ENCODE assay signal across 30 mouse cellular contexts in genomic region chr6:148522893-148523292, GRCm38 (mm10).
DNase-seq lines count a peak whose midpoint lies in the region; ATAC-seq and TF ChIP-seq lines count a peak whose summit lies in the region.
"Had no signal": no experiment of that assay in that cellular context is flagged by ENCODE, and none has a peak within 500 bp of the region (broad histone marks: within the 10 kb centered on the region; RNA-seq: fewer than 3 reads in every experiment).

No protein-coding gene starts in this region.

- H3K4me1 ChIP-seq in liver, postnatal 0 days (ENCODE audit: insufficient read depth): peaks cover 1% of the 10 kb centered on the region; the same call in 1 of the 2 replicates
- H3K4me1 ChIP-seq: forebrain, embryonic 15.5 days; heart, embryonic 12.5 days; hindbrain, embryonic 13.5 days; lung, embryonic 15.5 days; megakaryocyte, embryonic 14.5 days; midbrain, embryonic 13.5 days had no signal

- no peak overlapping the region for H3K4me3 ChIP-seq in left cerebral cortex, adult 2 months
- H3K4me3 ChIP-seq in liver, postnatal 0 days (ENCODE audit: low read depth, low read length): no peak overlapping the region
- H3K4me3 ChIP-seq: forebrain, embryonic 10.5 days; forebrain, embryonic 15.5 days; heart, adult 2 months; heart, embryonic 12.5 days; hindbrain, embryonic 13.5 days; lung, embryonic 15.5 days; megakaryocyte, embryonic 14.5 days; midbrain, embryonic 13.5 days had no signal

- peak overlapping the region; percentile 17; the same call in 1 of the 2 replicates for H3K27ac ChIP-seq in left cerebral cortex, adult 2 months
- no peak overlapping the region for H3K27ac ChIP-seq in liver, postnatal 0 days (ENCODE audit: low read depth)
- H3K27ac ChIP-seq: forebrain, embryonic 10.5 days; forebrain, embryonic 15.5 days; heart, adult 2 months; hindbrain, embryonic 13.5 days; kidney, postnatal 0 days; lung, embryonic 15.5 days; midbrain, embryonic 13.5 days; stomach, postnatal 0 days had no signal

- WGBS in liver, postnatal 0 days (ENCODE audit: insufficient replicate concordance): 46% methylated on average over 1 of the region's 1 CpGs

- no peaks in the 10 kb centered on the region for H3K9me3 ChIP-seq in liver, postnatal 0 days (ENCODE audit: low read length)
- H3K9me3 ChIP-seq: forebrain, embryonic 10.5 days; forebrain, embryonic 15.5 days; heart, embryonic 12.5 days; hindbrain, embryonic 13.5 days; lung, embryonic 15.5 days; megakaryocyte, embryonic 14.5 days; midbrain, embryonic 13.5 days had no signal

- no peak for TF ChIP-seq CTCF in left cerebral cortex, adult 2 months (IDR thresholded peaks at IDR 0.05)
- no peak for TF ChIP-seq CTCF in liver, postnatal 0 days (IDR thresholded peaks at IDR 0.05; ENCODE audit: low read depth)

- no peaks in the 10 kb centered on the region for H3K27me3 ChIP-seq in liver, postnatal 0 days (ENCODE audit: insufficient read depth, low read length)
- H3K27me3 ChIP-seq: forebrain, embryonic 15.5 days; heart, embryonic 12.5 days; hindbrain, embryonic 13.5 days; lung, embryonic 15.5 days; midbrain, embryonic 13.5 days had no signal

- intact Hi-C loops in left cerebral cortex, adult 2 months (cut with DNase I): loop anchor here (1.0 kb wide), 1 partner anchor 31 kb away; no protein-coding TSS in a partner anchor
- intact Hi-C loops in left cerebral cortex, postnatal 10 days (cut with DNase I): no loop called here

- no peaks in the 10 kb centered on the region for H3K36me3 ChIP-seq in liver, postnatal 0 days (replicated peaks; ENCODE audit: insufficient read depth, low read length)
- H3K36me3 ChIP-seq: forebrain, embryonic 10.5 days; forebrain, embryonic 15.5 days; heart, embryonic 12.5 days; hindbrain, embryonic 13.5 days; lung, embryonic 15.5 days; midbrain, embryonic 13.5 days had no signal

- DNase-seq in left cerebral cortex, adult 2 months (ENCODE audit: extremely low spot score in 1 of 2, low spot score in 2 of 2): no peak
- DNase-seq in left cerebral cortex, postnatal 10 days (ENCODE audit: extremely low spot score in 1 of 2, low spot score in 2 of 2): no peak
- peak; percentile 77 for DNase-seq in brain, adult 2 months (ENCODE audit: low read depth, low spot score)
- DNase-seq in liver, postnatal 0 days: no peak
- no peak for DNase-seq in lung, postnatal 10 days
- DNase-seq in cerebellum, postnatal 36 days: no peak
- DNase-seq: adrenal gland, adult 2 months; B cell, adult 2 months; cerebellum, adult 8-10 months; cerebellum, postnatal 25 days; heart, adult 2 months; heart, postnatal 4 days; kidney, adult 8-10 months; lung, postnatal 36 days; right cerebral cortex, postnatal 25 days; spleen, adult 18-20 months; thymus, adult 2 months; thymus, postnatal 4 days had no signal

- H3K9ac ChIP-seq in liver, postnatal 0 days (replicated peaks): no peak overlapping the region
- H3K9ac ChIP-seq: forebrain, embryonic 15.5 days; heart, embryonic 12.5 days; hindbrain, embryonic 13.5 days; lung, embryonic 15.5 days; midbrain, embryonic 13.5 days had no signal

- peak; percentile 85 for TF ChIP-seq EP300 in liver, postnatal 0 days (IDR thresholded peaks at IDR 0.05; ENCODE audit: low read depth)

- ATAC-seq in erythroblast, adult 5-6 weeks (replicated peaks; ENCODE audit: low FRiP score, poor library complexity, severe bottlenecking): peak; percentile 34; the same call in 1 of the 2 replicates
- ATAC-seq in liver, postnatal 0 days: peak; percentile 60; the same call in 1 of the 2 replicates
- ATAC-seq: activated CD4-positive, CD25-positive, alpha-beta regulatory T cell, adult 4 months; forebrain, embryonic 15.5 days; intestine, embryonic 16.5 days; midbrain, embryonic 13.5 days had no signal

- no peak overlapping the region for H3K4me2 ChIP-seq in liver, postnatal 0 days (ENCODE audit: low read depth, low read length)
- H3K4me2 ChIP-seq: forebrain, embryonic 15.5 days; heart, embryonic 12.5 days; hindbrain, embryonic 13.5 days; lung, embryonic 15.5 days; midbrain, embryonic 13.5 days had no signal
